Mouse (Mus musculus) adrenal gland, postnatal 25 days (tissue): Measurements from ENCODE around the gene 1500011B03Rik. TPM values are rescaled to one million over a fixed set of nuclear protein-coding genes. Genes with fewer than 3 reads are reported as not detected.

Source experiments
- microRNA-seq, 2 experiments: library from miRNA; unstranded; fragments of <30 nt; microRNA quantifications; one replicate each; pipeline ENCODE4 v1.2.0; 2021
- total RNA-seq: library from RNA; stranded (reverse); gene quantifications from 2 replicates; pipeline ENCODE4 v1.2.3, GENCODE M21; 2021

Gene 1500011B03Rik
- total RNA-seq, 1 experiment from 2014 or later = 47.5 TPM

Small RNA genes within 50 kb of the gene (microRNA-seq; reads per million reads assigned to microRNA genes)
- gene Mir6240 = 22.0 to 22.4 reads per million in 2 experiments

Other genes with a start within 250 kb of the 1500011B03Rik start
- gene Trpv4, start 165.0 kb downstream of the 1500011B03Rik start, total RNA-seq = 1.2 and 1.3 TPM in 2 replicates
- 61.9 and 66.2 TPM in 2 replicates for gene Gltp, start 132.5 kb downstream of the 1500011B03Rik start, total RNA-seq
- 13.5 and 14.6 TPM in 2 replicates for gene Tchp, start 115.7 kb downstream of the 1500011B03Rik start, total RNA-seq
- 74.6 and 93.8 TPM in 2 replicates for gene Ankrd13a, start 48.8 kb downstream of the 1500011B03Rik start, total RNA-seq
- 50.4 and 52.3 TPM in 2 replicates for gene Git2, start 48.0 kb downstream of the 1500011B03Rik start, total RNA-seq
- gene 4930519G04Rik, start 30.2 kb upstream of the 1500011B03Rik start, total RNA-seq = not detected in 2 replicates
- 0.09 TPM in 1 of 2 replicates, not detected in the other for gene Gm9936, start 35.2 kb upstream of the 1500011B03Rik start, total RNA-seq
- 10.7 and 18.9 TPM in 2 replicates for gene Oasl2, start 73.5 kb upstream of the 1500011B03Rik start, total RNA-seq
- 1.3 and 1.8 TPM in 2 replicates for gene Oasl1, start 99.8 kb upstream of the 1500011B03Rik start, total RNA-seq
- gene 2210016L21Rik, start 118.7 kb upstream of the 1500011B03Rik start, total RNA-seq = 34.0 and 46.2 TPM in 2 replicates
- 0.29 TPM in 1 of 2 replicates, not detected in the other for gene Hnf1a, start 147.6 kb upstream of the 1500011B03Rik start, total RNA-seq
- 52.2 and 59.0 TPM in 2 replicates for gene Sppl3, start 187.7 kb upstream of the 1500011B03Rik start, total RNA-seq